Mouse (Mus musculus) small intestine, adult 2 months (tissue): ENCODE results near the gene Usp42. TPM values are rescaled to one million over a fixed set of nuclear protein-coding genes. Genes with fewer than 3 reads are reported as not detected.

ENCODE experiments used
- H3K27ac ChIP-seq: fragments of 200-500 bp; 2 replicates; pipeline ENCODE4 v1.5.1; 2012; ENCODE audit warnings: low read depth, low read length, control low read depth, inconsistent platforms; ENCODE audit not compliant: insufficient read depth
- H3K27me3 ChIP-seq: fragments of 200-500 bp; 2 replicates; pipeline ENCODE4 v1.6.1; 2012; ENCODE audit warnings: mild to moderate bottlenecking, moderate library complexity, low read length, inconsistent platforms; ENCODE audit not compliant: control insufficient read depth, insufficient read depth
- H3K36me3 ChIP-seq: fragments of 200-500 bp; 2 replicates; pipeline ENCODE4 v1.6.1; 2012; ENCODE audit warnings: mild to moderate bottlenecking, low read length, control low read depth, inconsistent platforms; ENCODE audit not compliant: control insufficient read depth, insufficient read depth
- H3K4me1 ChIP-seq: fragments of 200-500 bp; 2 replicates; pipeline ENCODE4 v1.6.1; 2012; ENCODE audit warnings: low read length, inconsistent platforms, mixed read lengths; ENCODE audit not compliant: control insufficient read depth, insufficient read depth, insufficient read length
- H3K4me3 ChIP-seq: fragments of 200-500 bp; 2 replicates; pipeline ENCODE4 v1.5.1; 2012; ENCODE audit warnings: low read depth, mild to moderate bottlenecking, control low read depth, inconsistent platforms, low read length, moderate library complexity
- CTCF ChIP-seq: fragments of 200-500 bp; IDR thresholded peaks from 2 replicates; pipeline ENCODE4 v1.5.1; 2012; ENCODE audit warnings: low read depth, mild to moderate bottlenecking, control low read depth, inconsistent platforms, low read length, moderate library complexity, mixed read lengths; ENCODE audit not compliant: insufficient replicate concordance, insufficient read length; ENCODE audit errors: extremely low read depth
- POLR2A ChIP-seq: fragments of 200-500 bp; IDR thresholded peaks from 2 replicates; pipeline ENCODE4 v1.6.1; 2012; ENCODE audit warnings: low read depth, mild to moderate bottlenecking, control low read depth, inconsistent platforms, low read length, moderate library complexity
- WGBS: fragments of 180-500 bp; shearing (Covaris S2); methylation state at CpG from one replicate; pipeline ENCODE4 v1.1.7; 2018; 5-methylcytosine and 5-hydroxymethylcytosine counted together
- polyA plus RNA-seq: library from polyadenylated mRNA; depleted of rRNA; stranded (reverse); fragments of >200 nt; gene quantifications from 2 replicates; pipeline ENCODE4 v1.2.3, GENCODE M21; 2012

The Usp42 gene
- polyA plus RNA-seq, 1 experiment: 8.2 TPM

DNA sequence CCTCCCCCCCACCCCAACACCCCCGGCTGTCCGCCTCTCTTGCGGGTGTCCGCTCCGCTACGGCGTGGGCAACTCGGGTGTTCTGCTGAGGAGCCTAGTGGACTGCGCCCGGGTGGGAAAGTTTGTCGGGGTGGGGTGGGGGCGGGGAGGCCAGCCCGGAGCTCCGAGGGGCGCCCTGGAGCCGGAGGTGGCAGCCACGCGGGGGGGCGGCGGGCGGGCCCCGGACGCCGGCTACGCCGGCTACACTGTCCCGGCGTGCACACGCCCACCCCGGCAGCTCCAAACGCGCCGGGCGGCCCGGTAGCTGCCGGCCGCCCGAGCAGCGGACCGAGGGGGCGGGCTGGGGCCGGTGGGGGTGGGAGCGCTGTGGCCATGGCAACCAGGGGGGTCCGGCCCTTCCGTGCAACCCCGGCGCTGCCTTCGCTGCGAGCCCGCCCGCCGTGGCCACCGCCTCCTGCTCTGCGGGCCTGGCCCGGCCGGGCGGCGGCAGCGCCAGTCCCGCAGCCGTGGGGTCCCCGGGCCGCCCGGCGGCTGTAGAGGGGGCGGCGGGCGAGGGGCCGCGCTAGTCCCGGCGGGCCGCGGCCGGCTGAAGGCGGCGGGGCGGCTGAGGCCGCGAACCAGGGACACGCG lies 482 bp downstream of the Usp42 start:
- H3K27me3 ChIP-seq: no peaks in the 10 kb centered on the region
- H3K36me3 ChIP-seq: peaks cover 11% of the 10 kb centered on the region
- peaks cover 5% of the 10 kb centered on the region; the same call in 1 of the 2 replicates for H3K4me1 ChIP-seq
- H3K27ac ChIP-seq: peak overlapping the region; percentile 58
- WGBS: 2% methylated on average over 69 of the region's 82 CpGs
- peak overlapping the region; percentile 88 for H3K4me3 ChIP-seq
- TF ChIP-seq CTCF: no peak
- TF ChIP-seq POLR2A: no peak

- Histone ChIP-seq H3K4me1 (peaks cover 5% of the 10 kb centered on the region; the same call in 1 of the 2 replicates), H3K4me3 (no peak overlapping the region), H3K27me3 (no peaks in the 10 kb centered on the region), H3K36me3 (peaks cover 17% of the 10 kb centered on the region), H3K27ac (peak overlapping the region; percentile 89)
- TF ChIP-seq POLR2A (no peak), CTCF (no peak)
- 1% methylated on average over 6 of the region's 6 CpGs for WGBS
Observed at GRCm38 (mm10) chr5:143730915-143731314, 1.2 kb downstream of the Usp42 start.

- Histone ChIP-seq H3K27ac (no peak overlapping the region), H3K27me3 (no peaks in the 10 kb centered on the region), H3K4me3 (no peak overlapping the region), H3K36me3 (peaks cover 74% of the 10 kb centered on the region), H3K4me1 (no peaks in the 10 kb centered on the region)
- WGBS: 88% methylated on average over 7 of the region's 7 CpGs
- no peak for TF ChIP-seq CTCF
- no peak for TF ChIP-seq POLR2A
Observed at GRCm38 (mm10) chr5:143721962-143722361, 10.1 kb downstream of the Usp42 start.

DNA sequence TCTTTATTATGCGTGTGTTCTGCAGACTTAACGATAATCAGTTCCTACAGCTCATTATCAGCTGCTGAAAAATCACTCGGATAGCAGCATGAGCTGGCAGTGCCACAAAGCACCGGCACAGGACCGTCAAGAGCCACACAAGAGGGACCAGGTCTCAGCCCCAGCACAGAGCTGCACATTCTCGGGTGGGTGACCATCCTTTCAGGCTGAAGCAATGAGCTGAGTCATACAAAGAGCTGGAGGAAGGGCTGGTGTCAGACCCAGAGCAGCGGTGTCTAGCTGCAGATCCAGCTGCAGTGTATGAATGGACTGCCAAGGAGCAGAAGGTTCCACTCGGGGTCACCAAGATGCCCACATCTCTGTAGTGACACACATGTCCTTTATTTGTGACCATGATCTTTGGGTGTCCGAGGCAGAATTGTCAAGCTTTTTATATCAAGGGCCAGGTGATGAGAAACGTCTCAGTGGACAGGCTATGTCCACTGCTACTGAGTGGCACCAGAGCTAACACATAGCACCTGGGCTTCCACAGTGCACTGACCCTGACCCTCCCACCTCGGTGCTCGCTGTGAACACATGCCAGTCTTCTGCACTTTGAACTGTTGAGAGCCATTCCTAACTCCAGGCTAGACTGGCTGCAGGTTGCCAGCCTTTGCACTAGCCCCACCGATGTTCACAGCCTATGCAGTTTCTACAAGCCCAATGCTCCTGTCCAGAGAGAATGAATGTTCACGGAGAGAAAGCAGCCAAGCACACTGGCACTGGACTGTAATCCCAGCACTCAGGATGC lies 19.9 kb downstream of the Usp42 start:
- H3K27me3 ChIP-seq: no peaks in the 10 kb centered on the region
- 80% methylated on average over 14 of the region's 14 CpGs for WGBS

DNA sequence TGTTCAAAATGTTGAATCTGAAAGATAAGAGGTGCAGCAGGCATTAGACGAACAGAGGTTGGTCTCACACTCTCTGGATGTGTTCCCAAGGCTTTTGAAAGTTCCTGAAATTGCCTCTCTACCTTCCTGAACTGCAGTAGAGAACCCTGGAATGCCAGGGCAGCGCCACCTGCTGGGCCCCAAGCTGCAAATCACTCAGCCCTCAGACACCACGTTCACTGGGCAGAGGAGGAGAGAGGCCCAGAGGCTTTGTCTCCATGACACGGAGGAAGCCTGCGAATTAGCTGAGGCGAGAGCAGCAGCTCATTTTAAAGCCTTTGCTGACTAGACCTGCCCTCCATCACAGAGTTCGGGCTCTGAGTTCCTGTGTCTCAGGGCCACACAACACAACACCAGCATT lies 20.8 kb downstream of the Usp42 start:
- H3K27ac ChIP-seq: no peak overlapping the region
- H3K27me3 ChIP-seq: no peaks in the 10 kb centered on the region
- 18% methylated on average over 7 of the region's 7 CpGs for WGBS
- no peaks in the 10 kb centered on the region for H3K4me1 ChIP-seq
- H3K36me3 ChIP-seq: peaks cover 56% of the 10 kb centered on the region
- TF ChIP-seq CTCF: peak; percentile 88; the same call in 1 of the 2 replicates
- TF ChIP-seq POLR2A: no peak
- no peak overlapping the region for H3K4me3 ChIP-seq

More for the DNA sequence above, 19.9 kb downstream of the Usp42 start:
- Histone ChIP-seq H3K36me3 (peaks cover 65% of the 10 kb centered on the region), H3K4me1 (no peaks in the 10 kb centered on the region), H3K4me3 (no peak overlapping the region), H3K27ac (no peak overlapping the region)
- TF ChIP-seq CTCF (no peak), POLR2A (no peak)

DNA sequence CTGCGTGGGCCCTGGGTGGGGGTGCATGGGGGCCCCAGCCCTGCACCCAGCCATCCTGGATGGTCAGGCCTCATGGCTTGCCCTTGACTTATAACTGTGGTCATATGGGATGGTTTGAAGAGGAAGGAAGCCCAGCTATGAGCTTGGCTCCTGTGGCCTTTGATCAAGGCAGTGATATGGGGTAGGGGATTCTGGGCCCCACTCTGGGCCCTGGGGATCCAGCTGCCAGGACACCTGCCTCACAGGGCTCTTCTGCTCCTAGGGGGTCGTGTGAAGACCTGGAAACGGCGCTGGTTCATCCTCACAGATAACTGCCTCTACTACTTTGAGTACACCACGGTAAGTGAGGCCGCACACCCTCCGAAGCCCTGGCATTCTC lies 25.3 kb downstream of the Usp42 start:
- TF ChIP-seq POLR2A (no peak), CTCF (no peak)
- H3K36me3 ChIP-seq: peaks cover 25% of the 10 kb centered on the region
- H3K27me3 ChIP-seq: no peaks in the 10 kb centered on the region
- H3K27ac ChIP-seq: no peak overlapping the region
- no peaks in the 10 kb centered on the region for H3K4me1 ChIP-seq
- H3K4me3 ChIP-seq: no peak overlapping the region
- WGBS: 88% methylated on average over 7 of the region's 7 CpGs

DNA sequence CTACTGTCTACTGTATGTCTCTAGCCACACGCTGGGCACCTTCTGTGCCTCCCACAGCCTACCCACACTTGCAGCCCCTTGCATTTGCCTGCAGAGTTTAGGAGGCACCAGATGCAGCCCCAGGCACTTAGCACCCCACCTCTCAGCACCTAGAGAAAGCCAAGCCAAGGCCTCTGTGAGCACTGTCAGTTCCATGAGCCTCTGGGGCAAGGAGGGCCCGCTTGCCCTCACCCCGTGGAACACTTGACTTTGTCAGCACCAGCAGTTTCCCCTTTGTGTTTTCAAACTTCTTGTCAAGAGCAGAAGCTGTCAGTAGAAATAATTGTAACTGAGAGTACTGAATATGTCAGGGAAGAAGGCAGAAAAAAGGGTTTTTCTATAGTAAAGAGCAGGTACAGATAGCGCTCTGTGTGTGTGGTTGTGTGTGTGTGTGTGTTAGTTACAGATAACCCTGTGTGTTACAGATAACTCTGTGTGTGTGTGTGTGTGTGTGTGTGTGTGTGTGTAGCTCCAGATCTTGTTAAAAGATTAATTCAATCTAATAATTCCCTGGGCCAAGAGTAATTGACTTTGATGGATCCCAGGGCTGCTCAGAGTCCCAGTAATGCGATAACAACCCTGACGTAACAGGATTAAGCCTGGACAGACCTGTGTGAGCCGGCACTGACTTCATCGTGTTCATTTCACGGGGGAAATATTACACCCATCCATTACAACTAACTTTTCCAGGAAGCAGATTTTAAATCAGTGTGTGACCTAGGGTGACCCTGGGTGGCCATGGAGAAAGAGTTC lies 25.9 kb downstream of the Usp42 start:
- 81% methylated on average over 9 of the region's 9 CpGs for WGBS
- TF ChIP-seq CTCF: no peak
- TF ChIP-seq POLR2A: no peak

More for the DNA sequence above, 25.9 kb downstream of the Usp42 start:
- Histone ChIP-seq H3K27ac (no peak overlapping the region), H3K4me1 (no peaks in the 10 kb centered on the region), H3K4me3 (no peak overlapping the region), H3K27me3 (no peaks in the 10 kb centered on the region), H3K36me3 (peaks cover 27% of the 10 kb centered on the region)
